In the genomic region with DNA sequence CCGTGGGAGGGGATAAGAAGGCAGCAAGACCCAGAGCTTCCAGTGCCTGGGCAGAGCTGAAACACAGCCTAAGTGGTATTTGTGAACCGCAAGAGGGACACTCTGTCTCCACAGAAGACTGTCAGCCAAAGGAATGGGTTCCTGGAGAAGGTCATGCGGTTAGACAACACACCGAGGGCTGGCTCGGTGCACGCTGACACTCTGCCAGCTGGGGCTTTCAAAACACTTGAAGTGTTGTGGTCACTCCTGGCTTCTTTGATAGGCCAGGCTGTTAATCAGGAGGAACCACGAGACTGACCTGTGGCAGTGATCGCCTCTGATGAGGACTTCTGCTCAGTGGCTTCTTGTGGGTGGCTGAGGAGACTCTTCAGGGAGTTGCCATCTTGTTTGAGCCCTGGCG, we compare ENCODE assay signal across 11 mouse cellular contexts. TPM values are rescaled to one million over a fixed set of nuclear protein-coding genes. Genes with fewer than 3 reads are reported as not detected.
DNase-seq lines count a peak whose midpoint lies in the region; ATAC-seq and TF ChIP-seq lines count a peak whose summit lies in the region.
"Had no signal": no experiment of that assay in that cellular context is flagged by ENCODE, and none has a peak within 500 bp of the region (broad histone marks: within the 10 kb centered on the region; RNA-seq: fewer than 3 reads in every experiment).

No protein-coding gene starts in this region.

- intact Hi-C loops in heart, adult 2 months (cut with DNase I) = no loop called here

- no peaks in the 10 kb centered on the region for H3K9me3 ChIP-seq in heart, postnatal 0 days (replicated peaks; ENCODE audit: control insufficient read depth, low read length)
- H3K9me3 ChIP-seq in forebrain, embryonic 14.5 days (replicated peaks; ENCODE audit: control insufficient read depth, low read length) = no peaks in the 10 kb centered on the region
- H3K9me3 ChIP-seq: lung, embryonic 15.5 days had no signal

- no peaks in the 10 kb centered on the region for H3K79me2 ChIP-seq in heart, adult 2 months (replicated peaks; ENCODE audit: control insufficient read depth, insufficient read depth, low read length)

- 0 out of 2 replicates have a peak, but pooled peaks have one; percentile 49 for TF ChIP-seq EP300 in heart, adult 2 months (IDR thresholded peaks at IDR 0.05; ENCODE audit: insufficient read depth, low read depth, low read length)
- no peak for TF ChIP-seq EP300 in heart, postnatal 0 days (IDR thresholded peaks at IDR 0.05; ENCODE audit: low read depth)

- WGBS in heart, adult 2 months = 38% methylated on average over 9 of the region's 9 CpGs
- WGBS in heart, postnatal 0 days = 30% methylated on average over 9 of the region's 9 CpGs
- 89% methylated on average over 9 of the region's 9 CpGs for WGBS in forebrain, embryonic 14.5 days

- H3K4me1 ChIP-seq in heart, adult 2 months (ENCODE audit: control insufficient read depth, insufficient read depth, low read length) = no peaks in the 10 kb centered on the region
- peaks cover 3% of the 10 kb centered on the region; the same call in 1 of the 2 replicates for H3K4me1 ChIP-seq in heart, postnatal 0 days (ENCODE audit: control insufficient read depth, insufficient read depth)
- H3K4me1 ChIP-seq in forebrain, embryonic 14.5 days (ENCODE audit: control insufficient read depth, insufficient read depth, low read length) = no peaks in the 10 kb centered on the region

- H3K27me3 ChIP-seq in heart, adult 2 months (ENCODE audit: control insufficient read depth, insufficient read depth, low read length) = 0 out of 2 replicates have a peak, but pooled peaks cover 1% of the 10 kb centered on the region
- H3K27me3 ChIP-seq in heart, postnatal 0 days (ENCODE audit: control insufficient read depth, insufficient read depth, low read length) = no peaks in the 10 kb centered on the region
- H3K27me3 ChIP-seq in forebrain, embryonic 14.5 days (replicated peaks; ENCODE audit: control insufficient read depth, insufficient read depth, low read length) = no peaks in the 10 kb centered on the region

- no peak for TF ChIP-seq CTCF in heart, adult 2 months (IDR thresholded peaks at IDR 0.05)
- no peak for TF ChIP-seq CTCF in heart, postnatal 0 days (IDR thresholded peaks at IDR 0.05; ENCODE audit: low read depth)

- peak in 1 of 2 experiments; percentile 56 for DNase-seq in heart, adult 2 months
- no peak for DNase-seq in heart, adult 8-10 months (ENCODE audit: low spot score)
- peak; percentile 76 for DNase-seq in adrenal gland, postnatal 14 days
- DNase-seq in heart, postnatal 0 days (ENCODE audit: low spot score) = no peak
- DNase-seq in forebrain, embryonic 14.5 days (ENCODE audit: low spot score) = no peak
- DNase-seq in cerebellum, adult 11-12 months = no peak
- DNase-seq in retina, postnatal 1 day = no peak
- DNase-seq: thymus, postnatal 25 days had no signal

- no peak overlapping the region for H3K4me3 ChIP-seq in heart, adult 2 months
- no peak overlapping the region for H3K4me3 ChIP-seq in heart, postnatal 0 days (ENCODE audit: low read depth, low read length)
- H3K4me3 ChIP-seq in forebrain, embryonic 14.5 days (ENCODE audit: low read depth, low read length) = no peak overlapping the region
- H3K4me3 ChIP-seq: lung, embryonic 15.5 days had no signal

- ATAC-seq in heart, postnatal 0 days (ENCODE audit: insufficient read depth, low read depth) = peak; percentile 65
- ATAC-seq in monocyte, adult 5-6 weeks (replicated peaks; ENCODE audit: insufficient number of reproducible peaks, low FRiP score, low TSS enrichment, poor library complexity, severe bottlenecking) = 0 out of 2 replicates have a peak, but pooled peaks have one; percentile 16
- ATAC-seq in forebrain, embryonic 14.5 days = no peak
- ATAC-seq: activated CD4-positive, CD25-positive, alpha-beta regulatory T cell, adult 4 months had no signal

- H3K9ac ChIP-seq in heart, adult 2 months (ENCODE audit: low read depth, low read length) = no peak overlapping the region
- no peak overlapping the region for H3K9ac ChIP-seq in heart, postnatal 0 days (replicated peaks; ENCODE audit: low read depth, low read length)
- H3K9ac ChIP-seq in forebrain, embryonic 14.5 days (ENCODE audit: low read length) = no peak overlapping the region
- H3K9ac ChIP-seq: lung, embryonic 15.5 days had no signal

- H3K36me3 ChIP-seq in heart, adult 2 months (ENCODE audit: control insufficient read depth, insufficient read depth, low read length) = no peaks in the 10 kb centered on the region
- no peaks in the 10 kb centered on the region for H3K36me3 ChIP-seq in heart, postnatal 0 days (replicated peaks; ENCODE audit: control insufficient read depth, insufficient read depth, low read length)
- no peaks in the 10 kb centered on the region for H3K36me3 ChIP-seq in forebrain, embryonic 14.5 days (ENCODE audit: control insufficient read depth, insufficient read depth, low read length)
- H3K36me3 ChIP-seq: lung, embryonic 15.5 days had no signal

- peak overlapping the region; percentile 16; the same call in 1 of the 2 replicates for H3K4me2 ChIP-seq in heart, postnatal 0 days (ENCODE audit: low read depth, low read length)
- H3K4me2 ChIP-seq in forebrain, embryonic 14.5 days (ENCODE audit: low read length) = no peak overlapping the region
- H3K4me2 ChIP-seq: lung, embryonic 15.5 days had no signal

- H3K27ac ChIP-seq in heart, adult 2 months = no peak overlapping the region
- H3K27ac ChIP-seq in heart, postnatal 0 days (ENCODE audit: low read depth) = no peak overlapping the region
- no peak overlapping the region for H3K27ac ChIP-seq in forebrain, embryonic 14.5 days (ENCODE audit: low read depth, low read length)
- H3K27ac ChIP-seq: lung, embryonic 15.5 days had no signal

- no peak for TF ChIP-seq POLR2A in heart, adult 2 months (IDR thresholded peaks at IDR 0.05; ENCODE audit: insufficient read depth, low read depth, low read length)

RNA-seq across cellular contexts. Expression of a gene that starts 30.5 kb away (rescaled TPM):
- 10 to 100 TPM; 41.6 to 45.1 TPM for total RNA-seq in heart, adult 2 months (2021)
- 10.3 and 16.3 TPM in 2 replicates for polyA plus RNA-seq in heart, adult 2 months (2012; rRNA removed)
- 10 to 100 TPM; 35.5 to 42.0 (median 39.5) TPM for total RNA-seq in heart, adult 8-10 months (2022)
- 67.8 and 79.4 TPM in 2 replicates for total RNA-seq in adrenal gland, postnatal 14 days (2021)
- 19.3 and 24.3 TPM in 2 replicates for total RNA-seq in heart, postnatal 0 days (2014; rRNA removed; ENCODE audit: low replicate concordance)
- 24.0 and 26.3 TPM in 2 replicates for polyA plus RNA-seq in heart, postnatal 0 days (2015; fragmentation: Nextera tagmentation; extraction: Ambion mirVana)
- total RNA-seq in monocyte, adult 5-6 weeks (2017) = 227 to 337 TPM (median 264 TPM) in 3 replicates
- polyA plus RNA-seq in forebrain, embryonic 14.5 days (2014; fragmentation: Nextera tagmentation; extraction: Ambion mirVana) = 33.5 and 43.0 TPM in 2 replicates
